ENCODE assay signal across 25 mouse cellular contexts in the genomic region with DNA sequence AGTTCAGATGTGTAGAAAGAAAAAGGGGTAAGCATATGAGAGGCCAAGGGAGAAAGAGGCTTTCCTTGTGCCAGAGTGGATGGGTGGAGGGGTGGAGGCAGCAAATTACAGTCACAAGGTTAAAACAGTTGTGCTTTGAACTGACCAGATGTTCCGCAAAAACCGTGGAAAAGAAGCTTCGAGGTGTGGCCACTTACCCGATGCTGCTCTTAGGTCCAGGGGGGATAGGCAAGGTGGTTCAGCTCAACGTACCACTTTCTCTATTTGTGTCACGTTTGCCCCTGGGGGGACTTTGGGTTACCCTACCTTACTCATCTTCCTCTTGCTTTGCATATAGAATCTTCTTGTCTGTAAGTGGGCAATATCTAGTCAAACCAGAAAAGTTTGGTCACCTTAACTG. TPM values are rescaled to one million over a fixed set of nuclear protein-coding genes. Genes with fewer than 3 reads are reported as not detected.
DNase-seq lines count a peak whose midpoint lies in the region; ATAC-seq and TF ChIP-seq lines count a peak whose summit lies in the region.
"Had no signal": no experiment of that assay in that cellular context is flagged by ENCODE, and none has a peak within 500 bp of the region (broad histone marks: within the 10 kb centered on the region; RNA-seq: fewer than 3 reads in every experiment).

No protein-coding gene starts in this region.

- H3K27me3 ChIP-seq in heart, embryonic 10.5 days (ENCODE audit: insufficient read depth, poor library complexity, severe bottlenecking): no peaks in the 10 kb centered on the region
- H3K27me3 ChIP-seq in heart, adult 2 months (ENCODE audit: control insufficient read depth, insufficient read depth, low read length): no peaks in the 10 kb centered on the region
- no peaks in the 10 kb centered on the region for H3K27me3 ChIP-seq in liver, embryonic 15.5 days
- no peaks in the 10 kb centered on the region for H3K27me3 ChIP-seq in E14TG2a.4 (ENCODE audit: insufficient read depth, low read length)
- no peaks in the 10 kb centered on the region for H3K27me3 ChIP-seq in hindbrain, postnatal 0 days (ENCODE audit: insufficient read depth, low read length)
- H3K27me3 ChIP-seq in intestine, embryonic 16.5 days (replicated peaks; ENCODE audit: control insufficient read depth, insufficient read depth, low read length): no peaks in the 10 kb centered on the region
- H3K27me3 ChIP-seq: forebrain, embryonic 13.5 days; heart, embryonic 12.5 days; heart, embryonic 15.5 days; hindbrain, embryonic 13.5 days had no signal

- peaks cover 6% of the 10 kb centered on the region for H3K36me3 ChIP-seq in heart, embryonic 10.5 days
- no peaks in the 10 kb centered on the region for H3K36me3 ChIP-seq in heart, adult 2 months (ENCODE audit: control insufficient read depth, insufficient read depth, low read length)
- H3K36me3 ChIP-seq in liver, embryonic 15.5 days (replicated peaks): peaks cover 42% of the 10 kb centered on the region
- peaks cover 44% of the 10 kb centered on the region for H3K36me3 ChIP-seq in E14TG2a.4 (ENCODE audit: insufficient read depth, low read length)
- no peaks in the 10 kb centered on the region for H3K36me3 ChIP-seq in hindbrain, postnatal 0 days (ENCODE audit: insufficient read depth, low read length)
- no peaks in the 10 kb centered on the region for H3K36me3 ChIP-seq in intestine, embryonic 16.5 days (ENCODE audit: control insufficient read depth, insufficient read depth, low read length)
- H3K36me3 ChIP-seq: heart, embryonic 15.5 days had no signal

- DNase-seq in heart, embryonic 10.5 days (ENCODE audit: low spot score): no peak
- DNase-seq in heart, adult 2 months: no peak
- no peak for DNase-seq in liver
- no peak for DNase-seq in hindbrain, postnatal 0 days (ENCODE audit: low spot score)
- DNase-seq: adrenal gland, postnatal 10 days; adrenal gland, postnatal 36 days; cerebellum, adult 18-20 months; cerebellum, adult 9-10 months; cerebellum, postnatal 14 days; gastrocnemius, postnatal 10 days; gastrocnemius, postnatal 36 days; heart, postnatal 10 days; heart, postnatal 36 days had no signal

- ATAC-seq in liver, embryonic 15.5 days (ENCODE audit: insufficient read depth): no peak
- no peak for ATAC-seq in hindbrain, postnatal 0 days
- ATAC-seq in intestine, embryonic 16.5 days: no peak
- ATAC-seq: forebrain, embryonic 13.5 days; forebrain, embryonic 16.5 days; hindbrain, embryonic 16.5 days; intestine, postnatal 0 days had no signal

- H3K4me1 ChIP-seq in heart, embryonic 10.5 days: peaks cover 25% of the 10 kb centered on the region
- peaks cover 10% of the 10 kb centered on the region for H3K4me1 ChIP-seq in heart, adult 2 months (ENCODE audit: control insufficient read depth, insufficient read depth, low read length)
- peaks cover 65% of the 10 kb centered on the region for H3K4me1 ChIP-seq in liver, embryonic 15.5 days (replicated peaks)
- peaks cover 97% of the 10 kb centered on the region for H3K4me1 ChIP-seq in E14TG2a.4 (replicated peaks; ENCODE audit: low read depth, low read length)
- peaks cover 27% of the 10 kb centered on the region for H3K4me1 ChIP-seq in hindbrain, postnatal 0 days (ENCODE audit: insufficient read depth, low read length)
- H3K4me1 ChIP-seq in intestine, embryonic 16.5 days (ENCODE audit: control insufficient read depth, insufficient read depth, low read length): 0 out of 2 replicates have a peak, but pooled peaks cover 17% of the 10 kb centered on the region

- 0 out of 2 replicates have a peak overlapping the region, but pooled peaks have one; percentile 60 for H3K27ac ChIP-seq in heart, embryonic 10.5 days
- no peak overlapping the region for H3K27ac ChIP-seq in heart, adult 2 months
- H3K27ac ChIP-seq in liver, embryonic 15.5 days (replicated peaks): 0 out of 2 replicates have a peak overlapping the region, but pooled peaks have one; percentile 10
- H3K27ac ChIP-seq in hindbrain, postnatal 0 days: no peak overlapping the region
- H3K27ac ChIP-seq in intestine, embryonic 16.5 days (ENCODE audit: low read length): no peak overlapping the region
- H3K27ac ChIP-seq: forebrain, embryonic 13.5 days; heart, embryonic 15.5 days; hindbrain, embryonic 10.5 days; hindbrain, embryonic 13.5 days had no signal

- 89% methylated on average over 6 of the region's 6 CpGs for WGBS in heart, embryonic 10.5 days
- WGBS in heart, adult 2 months: 91% methylated on average over 6 of the region's 6 CpGs
- WGBS in liver, embryonic 15.5 days (ENCODE audit: insufficient replicate concordance): 92% methylated on average over 6 of the region's 6 CpGs
- 95% methylated on average over 6 of the region's 6 CpGs for WGBS in hindbrain, postnatal 0 days
- WGBS in intestine, embryonic 16.5 days: 89% methylated on average over 6 of the region's 6 CpGs

- TF ChIP-seq POLR2A in heart, adult 2 months (IDR thresholded peaks at IDR 0.05; ENCODE audit: insufficient read depth, low read depth, low read length): no peak

- no peak for TF ChIP-seq EP300 in heart, adult 2 months (IDR thresholded peaks at IDR 0.05; ENCODE audit: insufficient read depth, low read depth, low read length)

- H3K9ac ChIP-seq in heart, adult 2 months (ENCODE audit: low read depth, low read length): no peak overlapping the region
- H3K9ac ChIP-seq in liver, embryonic 15.5 days: no peak overlapping the region
- H3K9ac ChIP-seq in hindbrain, postnatal 0 days (replicated peaks; ENCODE audit: low read length): no peak overlapping the region
- H3K9ac ChIP-seq in intestine, embryonic 16.5 days (ENCODE audit: low read depth, low read length): no peak overlapping the region
- H3K9ac ChIP-seq: forebrain, embryonic 13.5 days; heart, embryonic 12.5 days; heart, embryonic 15.5 days; hindbrain, embryonic 13.5 days had no signal

- no peak overlapping the region for H3K4me3 ChIP-seq in heart, embryonic 10.5 days
- H3K4me3 ChIP-seq in heart, adult 2 months: no peak overlapping the region
- H3K4me3 ChIP-seq in liver, embryonic 15.5 days (replicated peaks): no peak overlapping the region
- H3K4me3 ChIP-seq in E14TG2a.4 (replicated peaks; ENCODE audit: low read length): 0 out of 2 replicates have a peak overlapping the region, but pooled peaks have one; percentile 1
- no peak overlapping the region for H3K4me3 ChIP-seq in hindbrain, postnatal 0 days (ENCODE audit: low read length)
- no peak overlapping the region for H3K4me3 ChIP-seq in intestine, embryonic 16.5 days (ENCODE audit: low read length)
- H3K4me3 ChIP-seq: forebrain, embryonic 10.5 days; forebrain, embryonic 13.5 days; heart, embryonic 12.5 days; heart, embryonic 15.5 days; hindbrain, embryonic 10.5 days; hindbrain, embryonic 13.5 days had no signal

- H3K79me2 ChIP-seq in heart, adult 2 months (replicated peaks; ENCODE audit: control insufficient read depth, insufficient read depth, low read length): no peaks in the 10 kb centered on the region

- TF ChIP-seq CTCF in heart, adult 2 months (IDR thresholded peaks at IDR 0.05): no peak
- no peak for TF ChIP-seq CTCF in E14TG2a.4 (conservative IDR thresholded peaks at IDR 0.05; ENCODE audit: low read length)
- TF ChIP-seq CTCF in hindbrain, postnatal 0 days (IDR thresholded peaks at IDR 0.05; ENCODE audit: low read depth): no peak

- intact Hi-C loops in heart, adult 2 months (cut with DNase I): no loop called here

- H3K4me2 ChIP-seq in liver, embryonic 15.5 days: no peak overlapping the region
- H3K4me2 ChIP-seq in hindbrain, postnatal 0 days (ENCODE audit: low read depth, low read length): no peak overlapping the region
- no peak overlapping the region for H3K4me2 ChIP-seq in intestine, embryonic 16.5 days (ENCODE audit: low read depth, low read length)
- H3K4me2 ChIP-seq: forebrain, embryonic 13.5 days; heart, embryonic 12.5 days; heart, embryonic 15.5 days; hindbrain, embryonic 13.5 days had no signal

- H3K9me3 ChIP-seq in heart, embryonic 10.5 days: no peaks in the 10 kb centered on the region
- no peaks in the 10 kb centered on the region for H3K9me3 ChIP-seq in liver, embryonic 15.5 days (replicated peaks)
- H3K9me3 ChIP-seq in E14TG2a.4 (ENCODE audit: low read length): no peaks in the 10 kb centered on the region
- H3K9me3 ChIP-seq in hindbrain, postnatal 0 days (ENCODE audit: low read length): no peaks in the 10 kb centered on the region
- no peaks in the 10 kb centered on the region for H3K9me3 ChIP-seq in intestine, embryonic 16.5 days (ENCODE audit: control insufficient read depth, low read length)
- H3K9me3 ChIP-seq: forebrain, embryonic 10.5 days; forebrain, embryonic 13.5 days; heart, embryonic 12.5 days; heart, embryonic 15.5 days; hindbrain, embryonic 10.5 days; hindbrain, embryonic 13.5 days had no signal

RNA-seq across cellular contexts. Expression of a gene that starts 46.0 kb away (rescaled TPM):
- polyA plus RNA-seq in heart, embryonic 10.5 days (2016; fragmentation: Nextera tagmentation; extraction: Ambion mirVana): 26.6 and 32.5 TPM in 2 replicates
- total RNA-seq in heart, adult 2 months (2021): 1 to 10 TPM; 4.4 to 5.3 TPM
- 4.8 and 5.2 TPM in 2 replicates for polyA plus RNA-seq in heart, adult 2 months (2012; rRNA removed)
- polyA plus RNA-seq in liver, embryonic 15.5 days (2015; fragmentation: Nextera tagmentation; extraction: Ambion mirVana): 25.7 and 25.8 TPM in 2 replicates
- 53.6 and 59.3 TPM in 2 replicates for total RNA-seq in hindbrain, postnatal 0 days (2014; rRNA removed)
- 56.6 and 61.5 TPM in 2 replicates for polyA plus RNA-seq in hindbrain, postnatal 0 days (2015; fragmentation: Nextera tagmentation; extraction: Ambion mirVana)
- 17.8 and 19.2 TPM in 2 replicates for polyA plus RNA-seq in intestine, embryonic 16.5 days (2015; fragmentation: Nextera tagmentation; extraction: Ambion mirVana)

Comparison
In these comparisons a context has a peak if more than half of its experiments do, and no peak if none do; other contexts are left out.
1. H3K27ac ChIP-seq: peak in heart, embryonic 10.5 days (single experiment) and liver, embryonic 15.5 days (single experiment); none in heart, adult 2 months (single experiment), hindbrain, postnatal 0 days (single experiment) and intestine, embryonic 16.5 days (single experiment).